Mouse (Mus musculus): ENCODE results near the gene Gm3512.
"Not testable (repeated sequence)": the region's sequence is repeated elsewhere in the genome, so short reads cannot be mapped to it uniquely, and the experiment has no call there.

Gm3512 gene

DNA sequence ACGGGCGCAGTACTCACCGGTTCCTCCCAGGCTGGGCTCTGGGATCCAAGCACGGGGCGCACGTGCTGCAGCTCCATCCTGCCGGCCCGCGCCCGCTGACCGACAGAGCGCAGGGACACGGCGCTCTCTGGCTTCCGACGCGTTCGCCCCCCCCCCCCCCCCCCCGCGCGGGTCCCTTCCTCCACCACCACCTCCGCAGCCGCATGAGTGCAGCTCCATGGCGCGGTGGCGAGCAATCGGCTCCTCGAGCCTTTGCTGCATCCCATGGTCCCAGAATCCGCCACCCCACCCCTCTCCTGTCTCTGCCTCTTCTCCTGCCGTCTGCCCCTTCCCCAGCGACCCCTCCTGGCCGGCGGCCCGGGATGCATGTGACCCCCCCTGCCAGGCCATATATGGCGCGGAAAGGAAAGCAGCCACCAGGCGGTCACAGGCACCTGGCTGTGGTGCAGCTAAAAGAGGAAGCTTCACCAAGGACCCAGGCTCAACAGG is at the start of gene Gm3512:
Gm3512 (minus strand) TSS at position 51 of the 489 bp plus-strand sequence.
- not testable (repeated sequence) for DNase-seq (ENCODE audit: extremely low spot score, low spot score)

GRCm38 (mm10) chr14:7200070-7200469 is 25.7 kb upstream of the Gm3512 start:
- DNase-seq (ENCODE audit: extremely low spot score, low spot score) = not testable (repeated sequence)

DNA sequence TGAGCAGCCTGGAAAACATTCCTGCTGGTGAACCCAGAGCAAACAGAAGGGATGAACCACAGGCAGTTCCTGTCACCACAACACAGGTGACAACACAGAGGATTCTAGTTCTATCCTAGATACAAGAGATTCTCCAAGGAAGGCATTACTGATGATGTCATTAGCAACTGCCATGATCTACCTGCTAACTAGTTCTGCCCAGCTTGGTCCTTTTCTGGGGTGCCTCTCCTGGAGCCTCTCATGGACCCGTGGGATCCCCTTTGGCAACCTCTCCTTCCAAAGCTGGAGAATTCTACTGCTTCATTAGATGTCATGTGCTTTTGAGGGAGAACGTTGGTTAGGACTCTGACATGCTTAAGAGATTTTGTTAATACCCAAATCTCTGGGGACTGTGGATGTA is 20.1 kb upstream of the Gm3512 start, which contains the start of gene Gm16434:
Gm16434 (minus strand) TSS at position 101 of the 400 bp plus-strand sequence.
- DNase-seq (ENCODE audit: extremely low spot score, low spot score) = not testable (repeated sequence)

DNA sequence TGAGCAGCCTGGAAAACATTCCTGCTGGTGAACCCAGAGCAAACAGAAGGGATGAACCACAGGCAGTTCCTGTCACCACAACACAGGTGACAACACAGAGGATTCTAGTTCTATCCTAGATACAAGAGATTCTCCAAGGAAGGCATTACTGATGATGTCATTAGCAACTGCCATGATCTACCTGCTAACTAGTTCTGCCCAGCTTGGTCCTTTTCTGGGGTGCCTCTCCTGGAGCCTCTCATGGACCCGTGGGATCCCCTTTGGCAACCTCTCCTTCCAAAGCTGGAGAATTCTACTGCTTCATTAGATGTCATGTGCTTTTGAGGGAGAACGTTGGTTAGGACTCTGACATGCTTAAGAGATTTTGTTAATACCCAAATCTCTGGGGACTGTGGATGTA is 49.0 kb downstream of the Gm3512 start, which contains the start of gene Gm6676:
Gm6676 (minus strand) TSS at position 101 of the 400 bp plus-strand sequence.
- DNase-seq (ENCODE audit: extremely low spot score, low spot score) = not testable (repeated sequence)

DNA sequence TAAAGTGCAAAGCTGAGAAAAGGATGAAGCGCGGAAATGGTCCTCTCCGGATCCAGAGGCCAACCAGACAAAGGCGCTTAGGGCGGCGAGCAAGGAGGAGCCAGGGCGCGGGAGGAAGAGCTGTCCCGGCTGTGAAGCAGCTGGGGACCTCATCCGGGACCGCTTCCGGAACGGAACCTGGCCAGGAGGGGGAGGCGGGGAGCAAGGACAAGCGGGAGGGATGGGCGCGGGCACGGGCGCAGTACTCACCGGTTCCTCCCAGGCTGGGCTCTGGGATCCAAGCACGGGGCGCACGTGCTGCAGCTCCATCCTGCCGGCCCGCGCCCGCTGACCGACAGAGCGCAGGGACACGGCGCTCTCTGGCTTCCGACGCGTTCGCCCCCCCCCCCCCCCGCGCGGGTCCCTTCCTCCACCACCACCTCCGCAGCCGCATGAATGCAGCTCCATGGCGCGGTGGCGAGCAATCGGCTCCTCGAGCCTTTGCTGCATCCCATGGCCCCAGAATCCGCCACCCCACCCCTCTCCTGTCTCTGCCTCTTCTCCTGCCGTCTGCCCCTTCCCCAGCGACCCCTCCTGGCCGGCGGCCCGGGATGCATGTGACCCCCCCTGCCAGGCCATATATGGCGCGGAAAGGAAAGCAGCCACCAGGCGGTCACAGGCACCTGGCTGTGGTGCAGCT is 69.1 kb downstream of the Gm3512 start:
- DNase-seq (ENCODE audit: extremely low spot score, low spot score) = peak; percentile 58

Data from neural tube, embryonic 10.5 days (tissue).